Mouse (Mus musculus) midbrain, embryonic 11.5 days (tissue): ENCODE data around the gene Hsd17b12. TPM values are rescaled to one million over a fixed set of nuclear protein-coding genes. Genes with fewer than 3 reads are reported as not detected.

Source experiments
- ATAC-seq: fragments of 200-750 bp; cut with Nextera tagmentation; 2 replicates; pipeline ENCODE4 v1.8.0; 2017; ENCODE audit warnings: moderate TSS enrichment, moderate library complexity; ENCODE audit not compliant: low FRiP score
- DNase-seq: peaks from one replicate; pipeline ENCODE4 v3.0.0; 2015; ENCODE audit warnings: low spot score; ENCODE audit errors: missing footprints
- H3K27ac ChIP-seq: fragments of 300-500 bp; sonication (generic); 2 replicates; pipeline ENCODE4 v1.5.1; 2014; ENCODE audit warnings: low read depth, low read length
- H3K27me3 ChIP-seq: fragments of 300-500 bp; sonication (generic); 2 replicates; pipeline ENCODE4 v1.6.1; 2014; ENCODE audit warnings: mild to moderate bottlenecking, low read length, moderate library complexity, mixed read lengths; ENCODE audit not compliant: control insufficient read depth, insufficient read depth
- H3K36me3 ChIP-seq: fragments of 300-500 bp; sonication (generic); 2 replicates; pipeline ENCODE4 v1.6.1; 2014; ENCODE audit warnings: mild to moderate bottlenecking, low read length, moderate library complexity, mixed read lengths; ENCODE audit not compliant: control insufficient read depth, insufficient read depth
- H3K4me1 ChIP-seq: fragments of 300-500 bp; sonication (generic); 2 replicates; pipeline ENCODE4 v1.6.1; 2014; ENCODE audit warnings: low read length; ENCODE audit not compliant: control insufficient read depth, insufficient read depth
- H3K4me2 ChIP-seq: fragments of 300-500 bp; sonication (generic); 2 replicates; pipeline ENCODE4 v1.6.1; 2014; ENCODE audit warnings: mild to moderate bottlenecking, moderate library complexity
- H3K4me3 ChIP-seq: fragments of 300-500 bp; sonication (generic); 2 replicates; pipeline ENCODE4 v1.5.1; 2014; ENCODE audit warnings: low read depth, low read length
- H3K9ac ChIP-seq: fragments of 300-500 bp; sonication (generic); 2 replicates; pipeline ENCODE4 v1.6.1; 2014; ENCODE audit warnings: low read length
- H3K9me3 ChIP-seq: fragments of 300-500 bp; sonication (generic); 2 replicates; pipeline ENCODE4 v1.6.1; 2016; ENCODE audit warnings: low read length; ENCODE audit not compliant: control insufficient read depth
- WGBS: fragments of 180-500 bp; shearing (Covaris S2); extraction: QIAGEN DNeasy Blood & Tissue Kit; methylation state at CpG from one replicate; pipeline ENCODE4 v1.1.7; 2014; 5-methylcytosine and 5-hydroxymethylcytosine counted together
- microRNA-seq: library from miRNA; unstranded; fragments of <30 nt; microRNA quantifications from one replicate; pipeline ENCODE4, GENCODE M21; 2017
- polyA plus RNA-seq: library from polyadenylated mRNA; unstranded; fragments of >200 nt; fragmentation: Nextera tagmentation; extraction: Ambion mirVana; gene quantifications from 2 replicates; pipeline ENCODE4 v1.2.1, GENCODE M21; 2014

Hsd17b12 gene
- polyA plus RNA-seq, 1 experiment from 2014 or later: 131 TPM

DNA sequence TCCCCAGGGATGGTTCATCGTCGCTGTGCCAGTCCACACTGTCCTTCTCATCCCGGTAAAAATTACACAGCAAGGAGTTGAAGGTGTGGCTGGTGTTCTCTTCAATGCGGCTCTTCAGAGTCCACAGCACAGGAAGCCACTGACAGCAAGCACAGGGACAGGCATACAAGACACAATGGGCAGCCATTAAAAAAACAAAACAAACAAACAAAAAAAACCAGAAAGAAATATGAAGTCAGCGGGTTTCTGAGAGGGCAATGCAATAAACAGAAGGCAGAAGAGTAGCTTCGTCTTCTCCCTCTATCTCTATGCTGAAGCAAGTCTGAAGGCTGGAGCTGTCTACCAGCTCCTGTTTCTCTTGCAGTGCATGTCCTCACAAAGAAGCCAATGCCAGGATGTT, 161.5 kb downstream of the Hsd17b12 start, which contains the start of gene Gm27027:
Gene Gm27027 (minus strand): TSS at position 101 of the 400 bp plus-strand sequence.
- DNase-seq: no peak
- Histone ChIP-seq H3K9me3 (no peaks in the 10 kb centered on the region), H3K9ac (no peak within 1 kb of the TSS), H3K36me3 (peaks cover 8% of the 10 kb centered on the region; the same call in 1 of the 2 replicates), H3K27me3 (no peaks in the 10 kb centered on the region), H3K4me2 (no peak within 1 kb of the TSS), H3K27ac (no peak within 1 kb of the TSS), H3K4me1 (no peaks in the 10 kb centered on the region), H3K4me3 (no peak within 1 kb of the TSS)
- ATAC-seq: no peak
- 90% methylated on average over 6 of the region's 6 CpGs for WGBS

DNA sequence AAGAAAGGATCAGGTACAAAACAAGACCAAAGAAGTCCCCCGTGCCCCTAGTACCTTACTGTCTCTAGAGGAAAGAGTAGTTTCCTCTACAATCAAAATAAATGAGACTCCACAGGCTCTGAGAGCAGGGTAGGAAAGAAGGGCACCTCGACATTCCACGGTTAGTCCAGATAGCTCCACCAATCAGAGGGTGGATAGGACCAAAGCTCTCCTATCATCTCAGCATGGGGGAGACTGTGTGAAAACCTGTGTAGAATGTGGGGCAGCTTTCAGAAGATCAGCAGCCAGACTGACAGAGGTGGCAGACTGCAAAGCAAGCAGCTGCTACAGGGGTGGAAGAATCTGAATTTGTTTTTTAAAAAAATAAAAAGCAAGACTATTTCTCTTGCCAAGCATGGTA, 165.0 kb downstream of the Hsd17b12 start:
- Histone ChIP-seq H3K27ac (no peak overlapping the region), H3K9ac (no peak overlapping the region), H3K4me2 (no peak overlapping the region), H3K9me3 (no peaks in the 10 kb centered on the region), H3K4me1 (no peaks in the 10 kb centered on the region), H3K36me3 (peaks cover 10% of the 10 kb centered on the region; the same call in 1 of the 2 replicates), H3K27me3 (no peaks in the 10 kb centered on the region), H3K4me3 (no peak overlapping the region)
- DNase-seq (no peak), ATAC-seq (no peak)
- WGBS: 60% methylated on average over 3 of the region's 3 CpGs

DNA sequence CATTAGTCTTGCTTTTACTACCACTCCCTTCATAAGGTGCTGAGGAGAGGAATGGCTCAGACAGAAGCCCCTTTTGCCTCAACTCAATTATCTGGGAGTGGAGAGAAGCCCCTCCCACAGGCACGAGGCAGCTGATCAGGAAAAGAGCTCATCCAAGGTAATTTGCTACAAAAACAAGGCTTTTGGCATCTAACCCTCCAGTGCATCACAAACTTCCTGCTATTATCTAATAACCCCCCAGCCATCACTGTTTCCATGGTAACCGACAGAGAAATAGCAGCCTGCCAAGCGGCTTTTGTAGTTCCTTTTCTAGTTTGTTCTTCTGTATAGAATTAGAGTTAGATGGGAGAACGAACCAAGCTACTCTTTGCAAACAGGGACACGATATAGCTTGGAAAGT, 165.5 kb downstream of the Hsd17b12 start:
- Histone ChIP-seq H3K4me3 (no peak overlapping the region), H3K4me1 (no peaks in the 10 kb centered on the region), H3K36me3 (peaks cover 10% of the 10 kb centered on the region; the same call in 1 of the 2 replicates), H3K4me2 (no peak overlapping the region), H3K9me3 (no peaks in the 10 kb centered on the region), H3K27ac (no peak overlapping the region), H3K27me3 (no peaks in the 10 kb centered on the region), H3K9ac (no peak overlapping the region)
- 45% methylated on average over 5 of the region's 5 CpGs for WGBS
- DNase-seq (no peak), ATAC-seq (no peak)

DNA sequence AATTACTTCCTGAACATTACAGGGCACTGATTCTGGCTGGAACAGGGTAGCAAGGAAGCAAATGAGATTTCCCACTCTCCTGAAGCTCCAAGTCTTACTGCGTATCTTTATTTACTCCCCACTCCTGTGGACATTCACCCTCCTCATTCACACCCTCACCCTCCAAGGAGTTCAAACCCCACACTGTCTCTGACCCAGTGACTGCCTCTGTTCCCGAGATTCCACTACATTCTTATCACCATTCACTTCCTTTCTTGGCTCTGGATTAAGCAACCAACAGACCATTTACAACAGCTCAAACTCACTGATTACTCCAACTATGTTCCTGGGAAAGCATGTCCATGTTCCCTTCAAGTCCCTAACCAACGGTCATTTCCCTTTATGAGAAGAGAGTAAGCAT, 166.4 kb downstream of the Hsd17b12 start:
- ATAC-seq: no peak

DNA sequence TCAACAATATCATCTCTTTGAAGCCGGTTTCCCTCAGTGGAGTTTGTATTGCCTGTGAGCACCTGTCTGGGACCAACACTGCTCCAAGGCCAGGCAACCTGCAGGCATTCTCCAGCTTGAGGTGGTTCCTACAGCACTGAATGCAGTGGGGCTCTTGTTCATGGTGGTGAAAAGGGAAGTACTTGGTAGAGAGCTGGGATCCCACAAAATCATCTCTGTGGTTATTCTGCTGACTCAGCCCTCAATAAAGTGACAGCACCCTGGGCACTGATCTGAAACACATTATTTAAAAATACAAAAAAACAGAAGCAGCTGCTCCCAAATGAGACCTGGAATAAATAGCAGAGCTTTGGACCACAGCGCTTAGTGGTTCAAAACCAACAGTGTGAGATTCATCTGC, 169.3 kb downstream of the Hsd17b12 start:
- Histone ChIP-seq H3K36me3 (peaks cover 6% of the 10 kb centered on the region; the same call in 1 of the 2 replicates), H3K4me2 (no peak overlapping the region), H3K9me3 (no peaks in the 10 kb centered on the region), H3K4me1 (no peaks in the 10 kb centered on the region), H3K27ac (no peak overlapping the region), H3K4me3 (no peak overlapping the region), H3K9ac (no peak overlapping the region), H3K27me3 (no peaks in the 10 kb centered on the region)
- DNase-seq (no peak), ATAC-seq (no peak)
- 95% methylated on average over 2 of the region's 2 CpGs for WGBS

More for the DNA sequence above, 166.4 kb downstream of the Hsd17b12 start:
- 85% methylated on average over 3 of the region's 3 CpGs for WGBS
- H3K36me3 ChIP-seq: peaks cover 10% of the 10 kb centered on the region; the same call in 1 of the 2 replicates
- no peak overlapping the region for H3K4me2 ChIP-seq
- no peak overlapping the region for H3K4me3 ChIP-seq
- H3K27ac ChIP-seq: no peak overlapping the region
- DNase-seq: no peak
- no peaks in the 10 kb centered on the region for H3K4me1 ChIP-seq
- no peaks in the 10 kb centered on the region for H3K9me3 ChIP-seq
- H3K9ac ChIP-seq: no peak overlapping the region
- no peaks in the 10 kb centered on the region for H3K27me3 ChIP-seq

Small RNAs within 50 kb of the gene (microRNA-seq; reads per million reads assigned to microRNA genes)
- gene Gm23630: not detected

Other genes with a start within 250 kb of the Hsd17b12 start
- 1.7 and 1.9 TPM in 2 replicates for gene Gm13889, start 200.8 kb downstream of the Hsd17b12 start, polyA plus RNA-seq
- not detected in 2 replicates for gene Gm27027, start 161.6 kb downstream of the Hsd17b12 start, polyA plus RNA-seq
- 50.8 and 51.3 TPM in 2 replicates for gene Alkbh3, start 147.2 kb downstream of the Hsd17b12 start, polyA plus RNA-seq
- 12.5 and 15.3 TPM in 2 replicates for gene Ttc17, start 248.7 kb upstream of the Hsd17b12 start, polyA plus RNA-seq